8 mouse cellular contexts compared by ENCODE assay signal in the genomic region with DNA sequence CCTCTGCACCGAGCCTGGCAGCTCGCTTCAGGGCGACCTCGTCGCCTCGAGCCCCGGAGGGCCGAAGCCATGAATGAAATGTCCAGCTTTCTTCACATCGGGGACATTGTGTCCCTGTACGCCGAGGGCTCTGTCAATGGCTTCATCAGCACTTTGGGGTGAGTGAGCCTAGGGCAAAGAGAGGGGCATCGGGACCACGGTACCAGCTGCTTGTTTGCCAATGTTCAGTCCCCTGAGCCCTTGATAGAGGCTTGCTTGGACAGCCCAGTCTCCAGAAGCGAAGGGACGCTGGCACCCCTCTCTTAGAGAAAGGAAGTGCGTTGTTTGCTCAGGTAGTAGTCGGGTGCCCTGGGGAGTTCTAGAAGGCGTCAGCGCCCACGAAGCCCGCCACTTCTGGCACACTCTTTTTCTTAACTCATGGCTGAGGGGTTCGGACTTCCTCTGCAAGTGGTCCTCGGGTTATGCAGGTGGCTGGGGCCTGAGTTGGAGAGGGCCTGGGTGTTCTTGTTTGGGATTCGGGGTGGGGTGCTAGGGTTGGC. TPM values are rescaled to one million over a fixed set of nuclear protein-coding genes. Genes with fewer than 3 reads are reported as not detected.
A peak's percentile ranks its signal among the peaks of the same experiment; 100 is the strongest.
DNase-seq lines count a peak whose midpoint lies in the region; ATAC-seq and TF ChIP-seq lines count a peak whose summit lies in the region.

No protein-coding gene starts in this region.

- peak overlapping the region; percentile 91 for H3K4me2 ChIP-seq in heart, embryonic 13.5 days
- H3K4me2 ChIP-seq in forebrain, postnatal 0 days (ENCODE audit: low read depth), result peak overlapping the region; percentile 74

- H3K4me1 ChIP-seq in heart, embryonic 13.5 days, result peaks cover 27% of the 10 kb centered on the region
- H3K4me1 ChIP-seq in ES-Bruce4 (ENCODE audit: control insufficient read depth, insufficient read depth, low read length), result peaks cover 12% of the 10 kb centered on the region
- H3K4me1 ChIP-seq in forebrain, postnatal 0 days (ENCODE audit: insufficient read depth), result no peaks in the 10 kb centered on the region
- H3K4me1 ChIP-seq in midbrain, embryonic 10.5 days, result peaks cover 27% of the 10 kb centered on the region

- intact Hi-C loops in heart, postnatal 25 days (cut with DNase I), result no loop called here

- WGBS in heart, embryonic 13.5 days, result 3% methylated on average over 24 of the region's 24 CpGs
- WGBS in forebrain, postnatal 0 days, result 2% methylated on average over 24 of the region's 24 CpGs
- 2% methylated on average over 24 of the region's 24 CpGs for WGBS in midbrain, embryonic 10.5 days

- peak overlapping the region; percentile 67 for H3K4me3 ChIP-seq in heart, embryonic 13.5 days
- peak overlapping the region; percentile 97 for H3K4me3 ChIP-seq in ES-Bruce4 (ENCODE audit: low read depth, low read length)
- peak overlapping the region; percentile 44 for H3K4me3 ChIP-seq in forebrain, postnatal 0 days (ENCODE audit: low read depth, low read length)
- H3K4me3 ChIP-seq in midbrain, embryonic 10.5 days, result peak overlapping the region; percentile 63

- peak overlapping the region; percentile 76 for H3K9ac ChIP-seq in heart, embryonic 13.5 days
- H3K9ac ChIP-seq in ES-Bruce4 (ENCODE audit: low read depth, poor library complexity, severe bottlenecking), result peak overlapping the region; percentile 68
- peak overlapping the region; percentile 39 for H3K9ac ChIP-seq in forebrain, postnatal 0 days

- TF ChIP-seq POLR2A in ES-Bruce4 (IDR thresholded peaks at IDR 0.05; ENCODE audit: insufficient read depth, low read length), result no peak

- no peak for TF ChIP-seq CTCF in ES-Bruce4 (IDR thresholded peaks at IDR 0.05; ENCODE audit: low read depth, low read length)
- no peak for TF ChIP-seq CTCF in forebrain, postnatal 0 days (IDR thresholded peaks at IDR 0.05; ENCODE audit: low read depth)

- H3K36me3 ChIP-seq in heart, embryonic 13.5 days, result no peaks in the 10 kb centered on the region
- no peaks in the 10 kb centered on the region for H3K36me3 ChIP-seq in ES-Bruce4 (ENCODE audit: control insufficient read depth, insufficient read depth, low read length, poor library complexity, severe bottlenecking)
- H3K36me3 ChIP-seq in forebrain, postnatal 0 days (ENCODE audit: insufficient read depth), result no peaks in the 10 kb centered on the region
- H3K36me3 ChIP-seq in midbrain, embryonic 10.5 days, result no peaks in the 10 kb centered on the region

- ATAC-seq in heart, embryonic 13.5 days (ENCODE audit: extremely low read depth, insufficient number of reproducible peaks, low FRiP score, low TSS enrichment), result no peak
- ATAC-seq in forebrain, postnatal 0 days, result no peak
- ATAC-seq in megakaryocyte progenitor cell, adult 5-6 weeks (replicated peaks; ENCODE audit: poor library complexity), result no peak

- peaks cover 28% of the 10 kb centered on the region for H3K27me3 ChIP-seq in heart, embryonic 13.5 days (replicated peaks)
- no peaks in the 10 kb centered on the region for H3K27me3 ChIP-seq in ES-Bruce4 (ENCODE audit: control insufficient read depth, insufficient read depth, low read length, poor library complexity, severe bottlenecking)
- H3K27me3 ChIP-seq in forebrain, postnatal 0 days (ENCODE audit: insufficient read depth, low read length), result peaks cover 36% of the 10 kb centered on the region
- H3K27me3 ChIP-seq in midbrain, embryonic 10.5 days (ENCODE audit: low read depth, poor library complexity, severe bottlenecking), result peaks cover 62% of the 10 kb centered on the region

- TF ChIP-seq EP300 in ES-Bruce4 (IDR thresholded peaks at IDR 0.05; ENCODE audit: insufficient read depth, low read depth, low read length), result no peak

- no peaks in the 10 kb centered on the region for H3K9me3 ChIP-seq in heart, embryonic 13.5 days
- no peaks in the 10 kb centered on the region for H3K9me3 ChIP-seq in ES-Bruce4 (replicated peaks; ENCODE audit: control insufficient read depth, insufficient read depth, low read length, poor library complexity, severe bottlenecking)
- no peaks in the 10 kb centered on the region for H3K9me3 ChIP-seq in forebrain, postnatal 0 days (ENCODE audit: low read length)
- H3K9me3 ChIP-seq in midbrain, embryonic 10.5 days (replicated peaks), result peaks cover 5% of the 10 kb centered on the region; the same call in 1 of the 2 replicates

- H3K27ac ChIP-seq in heart, embryonic 13.5 days (replicated peaks), result peak overlapping the region; percentile 88
- H3K27ac ChIP-seq in ES-Bruce4 (ENCODE audit: insufficient read depth, low read length), result no peak overlapping the region; the same call in 1 of the 2 replicates
- no peak overlapping the region for H3K27ac ChIP-seq in forebrain, postnatal 0 days (ENCODE audit: low read depth, low read length)
- peak overlapping the region; percentile 58; the same call in 1 of the 2 replicates for H3K27ac ChIP-seq in midbrain, embryonic 10.5 days (replicated peaks)

- no peak for DNase-seq in heart, postnatal 25 days (ENCODE audit: low spot score)
- DNase-seq in forebrain, postnatal 0 days, result no peak
- no peak for DNase-seq in midbrain, embryonic 10.5 days (ENCODE audit: low spot score)
- DNase-seq in urinary bladder, adult 2 months (ENCODE audit: low spot score), result no peak
- no peak for DNase-seq in urinary bladder, postnatal 14 days (ENCODE audit: low spot score)

RNA-seq across cellular contexts. Expression of a gene that starts 0.5 kb away (rescaled TPM):
- 1.2 and 1.5 TPM in 2 replicates for polyA plus RNA-seq in heart, embryonic 13.5 days (2015; fragmentation: Nextera tagmentation; extraction: Ambion mirVana)
- 1 to 10 TPM; 4.6 to 6.8 TPM for total RNA-seq in heart, postnatal 25 days (2021)
- polyA plus RNA-seq in ES-Bruce4 (2011; ENCODE audit: insufficient read depth, insufficient read length, low read depth, missing spikeins), result 17.2 and 21.9 TPM in 2 replicates
- total RNA-seq in forebrain, postnatal 0 days (2014; rRNA removed), result 1.8 and 2.9 TPM in 2 replicates
- 0.30 TPM in 2 replicates for polyA plus RNA-seq in forebrain, postnatal 0 days (2015; fragmentation: Nextera tagmentation; extraction: Ambion mirVana)
- 1.0 and 1.3 TPM in 2 replicates for polyA plus RNA-seq in midbrain, embryonic 10.5 days (2016; fragmentation: Nextera tagmentation; extraction: Ambion mirVana)
- total RNA-seq in megakaryocyte progenitor cell, adult 5-6 weeks (2015), result 3.4 and 3.6 TPM in 2 replicates
- total RNA-seq in megakaryocyte progenitor cell, adult 5-6 weeks (2017), result 5.3 and 6.2 TPM in 2 replicates
- polyA plus RNA-seq in urinary bladder, adult 2 months (2012; rRNA removed), result 9.5 and 17.8 TPM in 2 replicates

RNA-seq across cellular contexts. Expression of a gene that starts 28.8 kb away (rescaled TPM):
- polyA plus RNA-seq in heart, embryonic 13.5 days (2015; fragmentation: Nextera tagmentation; extraction: Ambion mirVana), result 5.3 and 5.4 TPM in 2 replicates
- total RNA-seq in heart, postnatal 25 days (2021), result 10 to 100 TPM; 18.2 to 24.2 TPM
- polyA plus RNA-seq in ES-Bruce4 (2011; ENCODE audit: insufficient read depth, insufficient read length, low read depth, missing spikeins), result 66.6 and 78.1 TPM in 2 replicates
- 36.5 and 48.1 TPM in 2 replicates for total RNA-seq in forebrain, postnatal 0 days (2014; rRNA removed)
- polyA plus RNA-seq in forebrain, postnatal 0 days (2015; fragmentation: Nextera tagmentation; extraction: Ambion mirVana), result 2.5 and 3.5 TPM in 2 replicates
- polyA plus RNA-seq in midbrain, embryonic 10.5 days (2016; fragmentation: Nextera tagmentation; extraction: Ambion mirVana), result 2.8 and 3.4 TPM in 2 replicates
- total RNA-seq in megakaryocyte progenitor cell, adult 5-6 weeks (2015), result 130 and 135 TPM in 2 replicates
- total RNA-seq in megakaryocyte progenitor cell, adult 5-6 weeks (2017), result 63.3 and 68.7 TPM in 2 replicates
- 34.8 and 36.8 TPM in 2 replicates for polyA plus RNA-seq in urinary bladder, adult 2 months (2012; rRNA removed)

Comparison
In these comparisons a context has a peak if more than half of its experiments do, and no peak if none do; other contexts are left out.
1. H3K27ac ChIP-seq: peak in heart, embryonic 13.5 days (single experiment) and midbrain, embryonic 10.5 days (single experiment); none in ES-Bruce4 (single experiment) and forebrain, postnatal 0 days (single experiment).
2. H3K4me3 ChIP-seq: peak in every context shown above with its lines; median percentile 97 in ES-Bruce4; 67 in heart, embryonic 13.5 days; 63 in midbrain, embryonic 10.5 days; 44 in forebrain, postnatal 0 days.
3. Peak in every context shown above with its lines, with median percentiles within 50 percentile points of each other: H3K9ac ChIP-seq.